Mouse (Mus musculus): Measurements from ENCODE around the gene Syt15.

- TF ChIP-seq CTCF (IDR thresholded peaks at IDR 0.05; ENCODE audit: borderline replicate concordance, extremely low read depth, insufficient read depth, insufficient read length) (no peak), POLR2A (IDR thresholded peaks at IDR 0.05; ENCODE audit: borderline replicate concordance, extremely low read depth, insufficient read depth, insufficient read length, poor library complexity, severe bottlenecking) (no peak)
Measured at GRCm38 (mm10) chr14:34219786-34220198, 397 bp downstream of the Syt15 start.

Measured in brain, embryonic 14.5 days (tissue).